Mouse (Mus musculus): ENCODE data around the gene Depdc7. TPM values are rescaled to one million over a fixed set of nuclear protein-coding genes. Genes with fewer than 3 reads are reported as not detected.

Depdc7 gene
- polyA plus RNA-seq, 1 experiment: 1.7 TPM

DNA sequence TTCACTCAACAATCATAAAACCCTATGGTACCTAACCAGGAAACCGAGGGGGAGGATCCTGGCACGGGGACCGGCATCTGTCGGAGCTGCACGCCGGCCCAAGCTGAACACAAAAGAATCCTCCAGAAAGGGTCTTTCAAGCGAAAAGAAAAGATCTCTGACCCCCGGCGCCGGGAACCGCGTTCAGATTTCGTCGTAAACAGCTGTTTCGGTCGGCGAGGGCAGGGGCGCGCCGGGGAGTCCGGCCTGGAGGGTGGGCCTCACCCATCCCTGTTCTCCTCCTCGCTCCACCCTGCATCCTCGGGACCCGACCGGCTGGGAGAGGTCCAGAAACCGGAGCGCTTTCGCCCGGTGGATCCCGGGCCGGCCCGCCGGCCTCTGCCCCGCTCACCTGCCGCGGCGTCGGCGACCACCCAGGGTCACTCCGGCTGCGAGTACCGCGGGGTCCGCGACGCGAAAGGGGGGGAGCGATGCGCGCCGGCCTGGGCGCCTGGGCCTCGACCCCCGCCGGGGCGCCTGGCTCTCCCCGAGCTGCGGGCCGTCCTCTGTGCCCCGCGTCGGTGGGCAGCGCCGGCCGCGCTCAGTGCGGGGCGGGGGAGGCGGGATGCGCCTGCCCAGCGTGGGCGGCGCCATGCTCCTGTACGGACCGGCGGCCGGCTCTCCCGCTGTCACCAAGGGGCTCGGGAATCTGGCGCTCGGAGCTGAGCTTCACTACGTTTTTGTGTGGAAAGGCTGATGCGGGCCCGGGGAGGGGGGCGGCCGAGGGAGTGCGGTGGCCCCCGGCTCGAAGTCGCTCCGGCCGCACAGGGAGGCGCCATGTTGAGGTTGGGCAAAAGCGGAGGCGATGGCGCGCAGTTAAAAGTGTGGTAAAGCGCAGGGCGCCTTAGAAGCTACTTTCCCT lies 30.8 kb downstream of the Depdc7 start, which contains the start of gene Tcp11l1:
Tcp11l1 (minus strand) TSS at position 585 of the 901 bp plus-strand sequence.
- Histone ChIP-seq H3K4me1 (ENCODE audit: control insufficient read depth, insufficient read depth, low read length) (no peaks in the 10 kb centered on the region), H3K4me3 (replicated peaks; ENCODE audit: control insufficient read depth, low read depth, low read length) (peak within 1 kb of the TSS; percentile 55), H3K27ac (ENCODE audit: control insufficient read depth, insufficient read depth, low read depth, low read length, poor library complexity) (no peak within 1 kb of the TSS; the same call in 1 of the 2 replicates)
- TF ChIP-seq CTCF (IDR thresholded peaks at IDR 0.05; ENCODE audit: control insufficient read depth, insufficient read depth, low read length) (no peak), POLR2A (IDR thresholded peaks at IDR 0.05; ENCODE audit: borderline replicate concordance, control insufficient read depth, low read depth, low read length) (no peak)
- under 1% methylated on average over 98 of the region's 99 CpGs for WGBS

DNA sequence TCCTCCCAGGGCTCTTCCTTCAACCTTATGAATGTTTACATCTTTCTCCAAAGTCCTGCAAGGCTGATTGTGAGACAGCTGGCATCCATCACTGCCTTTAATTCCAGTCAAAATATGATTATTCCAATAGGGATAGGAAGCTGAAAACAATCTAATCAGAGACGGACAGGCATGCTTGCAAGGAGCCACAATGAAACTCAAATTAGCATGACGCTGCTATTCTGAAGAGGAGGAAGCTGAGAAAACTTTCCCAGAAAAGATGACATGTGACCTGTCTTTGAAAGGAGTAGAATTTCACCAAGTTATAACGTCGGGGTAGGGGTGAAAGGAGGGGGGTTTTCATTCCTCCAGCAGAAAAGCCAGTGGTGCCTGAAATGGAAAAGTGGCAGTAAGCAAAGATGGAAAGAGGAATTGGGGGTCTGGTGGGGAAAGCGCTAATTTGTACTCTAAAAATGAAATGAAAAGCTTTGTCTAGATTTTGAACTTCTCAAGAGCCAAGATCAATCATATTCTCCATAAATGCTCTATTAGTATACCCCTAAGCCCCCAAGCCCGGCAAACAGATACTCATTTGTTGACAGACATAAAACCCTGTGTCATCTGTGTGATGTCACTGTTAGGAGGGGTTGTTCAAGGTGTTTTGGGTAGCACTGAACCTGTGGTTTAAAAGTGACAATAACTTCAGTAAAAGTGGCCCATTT lies 31.9 kb downstream of the Depdc7 start:
- H3K27ac ChIP-seq (ENCODE audit: control insufficient read depth, insufficient read depth, low read depth, low read length, poor library complexity): no peak overlapping the region
- TF ChIP-seq POLR2A (IDR thresholded peaks at IDR 0.05; ENCODE audit: borderline replicate concordance, control insufficient read depth, low read depth, low read length) (no peak), CTCF (IDR thresholded peaks at IDR 0.05; ENCODE audit: control insufficient read depth, insufficient read depth, low read length) (no peak)
- H3K4me3 ChIP-seq (replicated peaks; ENCODE audit: control insufficient read depth, low read depth, low read length): no peak overlapping the region
- WGBS: 9% methylated on average over 6 of the region's 6 CpGs
- no peaks in the 10 kb centered on the region for H3K4me1 ChIP-seq (ENCODE audit: control insufficient read depth, insufficient read depth, low read length)

DNA sequence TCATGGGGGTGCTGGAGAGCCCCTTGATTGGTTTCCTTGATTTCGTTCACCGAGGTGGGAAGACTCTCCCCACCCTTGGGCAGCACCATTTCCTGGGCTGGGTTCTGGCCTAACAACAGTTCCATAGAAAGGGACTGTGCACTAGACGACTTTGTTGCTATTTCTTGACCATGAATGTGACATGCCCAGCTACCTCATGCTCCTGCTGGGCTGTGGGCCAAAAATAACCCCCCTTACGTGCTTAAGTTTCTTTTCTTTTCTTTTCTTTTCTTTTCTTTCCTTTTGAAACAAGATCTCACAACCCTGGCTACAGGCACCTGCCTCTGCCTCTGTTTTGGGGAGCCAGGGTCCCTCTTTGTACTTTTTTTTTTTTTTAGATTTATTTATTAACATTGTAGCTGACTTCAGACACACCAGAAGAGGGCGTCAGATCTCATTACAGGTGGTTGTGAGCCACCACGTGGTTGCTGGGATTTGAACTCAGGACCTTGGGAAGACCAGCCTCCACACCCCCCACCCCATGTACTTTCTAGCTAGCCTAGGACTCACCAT lies 32.8 kb downstream of the Depdc7 start:
- Histone ChIP-seq H3K4me1 (ENCODE audit: control insufficient read depth, insufficient read depth, low read length) (no peaks in the 10 kb centered on the region), H3K27ac (ENCODE audit: control insufficient read depth, insufficient read depth, low read depth, low read length, poor library complexity) (no peak overlapping the region), H3K4me3 (replicated peaks; ENCODE audit: control insufficient read depth, low read depth, low read length) (no peak overlapping the region)
- no peak for TF ChIP-seq CTCF (IDR thresholded peaks at IDR 0.05; ENCODE audit: control insufficient read depth, insufficient read depth, low read length)
- TF ChIP-seq POLR2A (IDR thresholded peaks at IDR 0.05; ENCODE audit: borderline replicate concordance, control insufficient read depth, low read depth, low read length): no peak
- WGBS: 56% methylated on average over 6 of the region's 6 CpGs

DNA sequence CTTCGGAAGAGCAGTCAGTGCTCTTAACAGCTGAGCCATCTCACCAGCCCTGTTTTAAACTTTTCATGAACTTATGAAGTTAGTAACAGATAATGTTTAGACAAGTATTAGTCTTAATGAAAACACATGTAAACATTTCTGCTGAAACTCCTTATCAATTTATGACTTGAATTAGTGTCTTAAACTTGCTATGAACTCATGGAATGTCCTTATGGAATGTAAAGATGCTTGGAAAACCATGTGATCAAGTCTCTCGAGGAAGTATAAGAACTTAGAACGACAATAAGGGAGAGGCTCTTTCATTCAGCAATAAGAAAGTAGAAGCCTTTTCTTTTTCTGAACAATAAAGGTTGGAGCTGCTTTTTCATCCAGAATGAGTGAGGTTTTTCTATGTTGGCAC lies 38.3 kb downstream of the Depdc7 start:
- TF ChIP-seq CTCF (IDR thresholded peaks at IDR 0.05; ENCODE audit: control insufficient read depth, insufficient read depth, low read length) (no peak), POLR2A (IDR thresholded peaks at IDR 0.05; ENCODE audit: borderline replicate concordance, control insufficient read depth, low read depth, low read length) (no peak)
- WGBS: 80% methylated on average over 3 of the region's 3 CpGs
- Histone ChIP-seq H3K4me3 (replicated peaks; ENCODE audit: control insufficient read depth, low read depth, low read length) (no peak overlapping the region), H3K27ac (ENCODE audit: control insufficient read depth, insufficient read depth, low read depth, low read length, poor library complexity) (no peak overlapping the region), H3K4me1 (ENCODE audit: control insufficient read depth, insufficient read depth, low read length) (no peaks in the 10 kb centered on the region)

DNA sequence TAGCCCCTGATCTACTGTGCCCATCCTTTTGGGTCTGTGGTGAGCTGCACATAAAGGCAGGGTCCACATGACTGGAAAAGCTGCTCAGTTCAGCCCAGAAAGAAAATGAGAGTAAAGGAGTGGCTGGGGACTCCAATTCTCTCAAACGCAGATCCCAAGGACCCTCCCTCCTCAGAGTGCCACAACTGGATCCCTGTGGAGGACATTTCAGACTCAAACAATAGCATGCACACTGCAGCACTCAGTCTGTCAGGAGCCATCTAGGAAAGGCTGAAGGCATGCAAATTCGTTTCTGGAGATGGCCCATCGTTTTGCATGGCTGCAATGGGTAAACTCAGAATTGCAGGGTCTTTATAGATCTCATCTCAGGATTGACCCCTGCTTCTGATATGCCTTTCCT lies 39.5 kb downstream of the Depdc7 start:
- Histone ChIP-seq H3K4me1 (ENCODE audit: control insufficient read depth, insufficient read depth, low read length) (no peaks in the 10 kb centered on the region), H3K27ac (ENCODE audit: control insufficient read depth, insufficient read depth, low read depth, low read length, poor library complexity) (no peak overlapping the region), H3K4me3 (replicated peaks; ENCODE audit: control insufficient read depth, low read depth, low read length) (no peak overlapping the region)
- TF ChIP-seq POLR2A (IDR thresholded peaks at IDR 0.05; ENCODE audit: borderline replicate concordance, control insufficient read depth, low read depth, low read length) (no peak), CTCF (IDR thresholded peaks at IDR 0.05; ENCODE audit: control insufficient read depth, insufficient read depth, low read length) (no peak)
- 66% methylated on average over 3 of the region's 3 CpGs for WGBS

DNA sequence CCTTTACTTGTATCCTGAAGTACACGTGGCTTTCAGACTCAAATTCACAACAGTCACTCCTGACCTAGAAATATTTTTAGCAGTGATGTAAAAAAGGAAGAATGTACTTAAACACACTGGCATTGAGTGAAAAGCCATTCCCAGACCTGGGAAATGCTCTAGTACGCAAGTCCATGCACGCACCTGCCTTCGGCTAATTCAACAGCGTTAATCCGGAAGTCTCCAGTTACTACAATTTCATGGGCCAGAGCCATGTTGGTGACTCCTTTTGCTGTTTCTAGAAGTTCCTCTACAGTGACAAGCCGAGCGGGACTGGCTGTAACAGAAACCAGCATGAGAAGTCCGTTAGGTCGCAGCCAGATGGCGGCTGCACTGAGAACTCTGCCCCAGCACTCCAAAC lies 43.0 kb downstream of the Depdc7 start:
- WGBS: 86% methylated on average over 11 of the region's 11 CpGs
- H3K4me1 ChIP-seq (ENCODE audit: control insufficient read depth, insufficient read depth, low read length): no peaks in the 10 kb centered on the region
- no peak for TF ChIP-seq POLR2A (IDR thresholded peaks at IDR 0.05; ENCODE audit: borderline replicate concordance, control insufficient read depth, low read depth, low read length)
- TF ChIP-seq CTCF (IDR thresholded peaks at IDR 0.05; ENCODE audit: control insufficient read depth, insufficient read depth, low read length): no peak

DNA sequence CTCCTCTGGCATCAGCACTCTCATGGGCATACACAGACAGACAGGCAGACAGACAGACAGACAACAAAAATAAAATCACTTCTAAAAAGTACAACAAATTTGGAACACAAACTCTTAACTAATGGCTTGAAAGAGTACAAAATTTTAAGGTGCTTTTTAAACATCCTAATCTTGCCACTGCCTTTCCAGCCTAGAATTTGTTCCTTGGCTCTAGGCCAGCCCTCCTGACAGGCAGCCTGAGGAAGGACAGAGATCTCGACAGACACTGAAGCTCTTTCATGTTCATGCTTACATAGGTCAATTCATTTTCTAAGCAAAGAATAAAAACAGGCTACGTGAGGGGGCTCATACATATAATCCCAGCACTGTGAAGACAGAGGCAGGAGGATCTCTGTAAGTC lies 50.1 kb downstream of the Depdc7 start:
- no peak for TF ChIP-seq CTCF (IDR thresholded peaks at IDR 0.05; ENCODE audit: control insufficient read depth, insufficient read depth, low read length)
- TF ChIP-seq POLR2A (IDR thresholded peaks at IDR 0.05; ENCODE audit: borderline replicate concordance, control insufficient read depth, low read depth, low read length): no peak
- WGBS: 60% methylated on average over 2 of the region's 2 CpGs
- H3K4me1 ChIP-seq (ENCODE audit: control insufficient read depth, insufficient read depth, low read length): no peaks in the 10 kb centered on the region; the same call in 1 of the 2 replicates
- no peak overlapping the region for H3K27ac ChIP-seq (ENCODE audit: control insufficient read depth, insufficient read depth, low read depth, low read length, poor library complexity)
- no peak overlapping the region for H3K4me3 ChIP-seq (replicated peaks; ENCODE audit: control insufficient read depth, low read depth, low read length)

More for the DNA sequence above, 43.0 kb downstream of the Depdc7 start:
- no peak overlapping the region for H3K4me3 ChIP-seq (replicated peaks; ENCODE audit: control insufficient read depth, low read depth, low read length)
- no peak overlapping the region for H3K27ac ChIP-seq (ENCODE audit: control insufficient read depth, insufficient read depth, low read depth, low read length, poor library complexity)

DNA sequence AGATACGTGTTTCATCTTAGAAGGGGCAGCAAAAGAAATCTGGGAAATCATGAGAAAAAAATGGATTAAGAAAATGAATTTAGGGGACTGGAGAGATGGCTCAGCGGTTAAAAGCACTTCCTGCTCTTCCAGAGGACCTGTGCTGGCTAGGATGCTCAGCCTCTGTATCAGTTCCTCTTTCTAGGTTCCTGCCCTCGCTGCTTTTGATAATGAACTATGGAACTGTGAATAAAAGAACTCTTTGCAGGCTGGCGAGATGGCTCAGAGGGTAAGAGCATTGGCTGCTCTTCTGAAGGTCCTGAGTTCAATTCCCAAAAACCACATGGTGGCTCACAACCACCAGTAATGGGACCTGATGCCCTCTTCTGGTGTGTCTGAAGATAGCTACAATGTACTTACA lies 52.0 kb downstream of the Depdc7 start:
- no peak overlapping the region for H3K27ac ChIP-seq (ENCODE audit: control insufficient read depth, insufficient read depth, low read depth, low read length, poor library complexity)
- H3K4me1 ChIP-seq (ENCODE audit: control insufficient read depth, insufficient read depth, low read length): no peaks in the 10 kb centered on the region; the same call in 1 of the 2 replicates
- WGBS: 5% methylated on average over 4 of the region's 4 CpGs
- TF ChIP-seq CTCF (IDR thresholded peaks at IDR 0.05; ENCODE audit: control insufficient read depth, insufficient read depth, low read length): no peak
- no peak for TF ChIP-seq POLR2A (IDR thresholded peaks at IDR 0.05; ENCODE audit: borderline replicate concordance, control insufficient read depth, low read depth, low read length)
- no peak overlapping the region for H3K4me3 ChIP-seq (replicated peaks; ENCODE audit: control insufficient read depth, low read depth, low read length)
